Mouse (Mus musculus): ENCODE data around the gene Abcc8. TPM values are rescaled to one million over a fixed set of nuclear protein-coding genes. Genes with fewer than 3 reads are reported as not detected.

Gene Abcc8
- polyA plus RNA-seq, 1 experiment from 2014 or later = 6.3 TPM

DNA sequence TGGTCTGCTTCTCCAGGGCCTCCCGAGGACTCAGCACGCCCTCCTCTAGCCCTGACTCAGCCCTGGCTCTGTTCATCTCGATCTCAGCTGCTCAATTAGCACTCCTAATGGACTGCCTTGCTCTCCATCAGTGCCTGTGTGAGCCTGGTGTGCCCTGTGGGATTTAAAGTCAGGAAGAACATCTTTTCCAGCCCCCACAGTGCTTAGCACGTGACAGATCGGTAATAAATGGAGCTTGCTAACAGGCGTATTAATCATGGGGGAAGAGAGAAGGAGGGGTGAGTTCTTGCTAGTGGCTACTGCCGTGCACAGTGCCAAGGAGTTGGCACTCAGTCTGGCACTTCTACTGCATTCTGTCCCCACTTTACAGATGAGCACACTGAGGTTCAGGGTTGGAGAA, 51.6 kb downstream of the Abcc8 start:
- H3K4me1 ChIP-seq (replicated peaks) = peaks cover 47% of the 10 kb centered on the region
- peak overlapping the region; percentile 68 for H3K27ac ChIP-seq (replicated peaks)
- H3K4me3 ChIP-seq = no peak overlapping the region
- 14% methylated on average over 7 of the region's 7 CpGs for WGBS
- H3K9me3 ChIP-seq = no peaks in the 10 kb centered on the region
- peak; percentile 75 for ATAC-seq (ENCODE audit: low read depth)
- peaks cover 15% of the 10 kb centered on the region; the same call in 1 of the 2 replicates for H3K27me3 ChIP-seq
- H3K36me3 ChIP-seq = no peaks in the 10 kb centered on the region
- no peak overlapping the region for H3K4me2 ChIP-seq
- H3K9ac ChIP-seq = 0 out of 2 replicates have a peak overlapping the region, but pooled peaks have one; percentile 9

DNA sequence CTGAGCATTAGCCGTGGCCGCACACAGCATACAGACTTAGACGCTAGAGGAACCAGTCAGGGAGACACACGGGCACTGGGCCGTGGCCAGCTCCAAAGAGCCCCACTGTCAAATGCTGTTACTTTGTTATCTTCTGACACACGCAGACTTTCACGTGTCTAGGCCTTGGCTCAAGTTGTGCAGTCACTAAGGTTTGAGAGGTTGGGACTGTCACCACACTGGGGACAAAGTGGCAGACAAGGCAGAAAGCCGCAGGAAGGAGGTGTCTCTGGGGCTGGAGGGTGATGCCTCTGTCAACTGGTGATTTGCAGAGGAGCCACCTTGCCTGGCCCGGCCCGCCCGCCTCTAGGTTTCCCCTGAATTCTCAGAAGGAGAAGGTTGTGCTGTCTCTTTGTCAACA, 54.5 kb downstream of the Abcc8 start:
- peaks cover 5% of the 10 kb centered on the region; the same call in 1 of the 2 replicates for H3K9me3 ChIP-seq
- H3K27ac ChIP-seq (replicated peaks) = no peak overlapping the region
- ATAC-seq (ENCODE audit: low read depth) = no peak
- 0 out of 2 replicates have a peak, but pooled peaks cover 11% of the 10 kb centered on the region for H3K27me3 ChIP-seq
- 91% methylated on average over 11 of the region's 11 CpGs for WGBS
- no peak overlapping the region for H3K4me2 ChIP-seq
- no peak overlapping the region for H3K4me3 ChIP-seq
- no peaks in the 10 kb centered on the region for H3K36me3 ChIP-seq
- H3K4me1 ChIP-seq (replicated peaks) = peaks cover 35% of the 10 kb centered on the region
- H3K9ac ChIP-seq = no peak overlapping the region

- no peak overlapping the region for H3K27ac ChIP-seq (replicated peaks)
- H3K9ac ChIP-seq = no peak overlapping the region
- WGBS = 75% methylated on average over 6 of the region's 6 CpGs
- no peaks in the 10 kb centered on the region for H3K36me3 ChIP-seq
- no peak overlapping the region for H3K4me3 ChIP-seq
- H3K4me1 ChIP-seq (replicated peaks) = peaks cover 30% of the 10 kb centered on the region
- no peak overlapping the region for H3K4me2 ChIP-seq
- H3K27me3 ChIP-seq = 0 out of 2 replicates have a peak, but pooled peaks cover 5% of the 10 kb centered on the region
- H3K9me3 ChIP-seq = peaks cover 5% of the 10 kb centered on the region; the same call in 1 of the 2 replicates
- no peak for ATAC-seq (ENCODE audit: low read depth)
Observed at GRCm38 (mm10) chr7:46124460-46124859, 55.4 kb downstream of the Abcc8 start.

- Histone ChIP-seq H3K4me1 (replicated peaks) (peaks cover 17% of the 10 kb centered on the region), H3K4me3 (no peak overlapping the region), H3K36me3 (no peaks in the 10 kb centered on the region), H3K9me3 (peaks cover 5% of the 10 kb centered on the region; the same call in 1 of the 2 replicates), H3K27me3 (0 out of 2 replicates have a peak, but pooled peaks cover 5% of the 10 kb centered on the region), H3K27ac (replicated peaks) (no peak overlapping the region), H3K4me2 (no peak overlapping the region), H3K9ac (no peak overlapping the region)
- 52% methylated on average over 4 of the region's 4 CpGs for WGBS
- ATAC-seq (ENCODE audit: low read depth) = no peak
Observed at GRCm38 (mm10) chr7:46122964-46123363, 56.9 kb downstream of the Abcc8 start.

- H3K4me2 ChIP-seq = no peak overlapping the region
- peaks cover 26% of the 10 kb centered on the region for H3K4me1 ChIP-seq (replicated peaks)
- no peak overlapping the region for H3K9ac ChIP-seq
- WGBS = 96% methylated on average over 16 of the region's 16 CpGs
- ATAC-seq (ENCODE audit: low read depth) = no peak
- no peak overlapping the region for H3K4me3 ChIP-seq
- H3K36me3 ChIP-seq = no peaks in the 10 kb centered on the region
- H3K27ac ChIP-seq (replicated peaks) = no peak overlapping the region
- H3K9me3 ChIP-seq = no peaks in the 10 kb centered on the region
- H3K27me3 ChIP-seq = no peaks in the 10 kb centered on the region
Observed at GRCm38 (mm10) chr7:46117035-46117434, 62.8 kb downstream of the Abcc8 start.

- Histone ChIP-seq H3K27me3 (no peaks in the 10 kb centered on the region), H3K4me2 (no peak overlapping the region), H3K9ac (no peak overlapping the region), H3K4me1 (replicated peaks) (peaks cover 26% of the 10 kb centered on the region), H3K9me3 (no peaks in the 10 kb centered on the region), H3K27ac (replicated peaks) (no peak overlapping the region), H3K4me3 (no peak overlapping the region), H3K36me3 (no peaks in the 10 kb centered on the region)
- WGBS = 75% methylated on average over 10 of the region's 10 CpGs
- ATAC-seq (ENCODE audit: low read depth) = no peak
Observed at GRCm38 (mm10) chr7:46116118-46116581, 63.7 kb downstream of the Abcc8 start.

- peaks cover 26% of the 10 kb centered on the region for H3K4me1 ChIP-seq (replicated peaks)
- 0 out of 2 replicates have a peak, but pooled peaks have one; percentile 20 for ATAC-seq (ENCODE audit: low read depth)
- no peaks in the 10 kb centered on the region for H3K36me3 ChIP-seq
- 48% methylated on average over 3 of the region's 3 CpGs for WGBS
- no peak overlapping the region for H3K4me3 ChIP-seq
- no peaks in the 10 kb centered on the region for H3K27me3 ChIP-seq
- H3K9ac ChIP-seq = peak overlapping the region; percentile 31; the same call in 1 of the 2 replicates
- H3K27ac ChIP-seq (replicated peaks) = peak overlapping the region; percentile 38; the same call in 1 of the 2 replicates
- no peak overlapping the region for H3K4me2 ChIP-seq
- no peaks in the 10 kb centered on the region for H3K9me3 ChIP-seq
Observed at GRCm38 (mm10) chr7:46113435-46113834, 66.4 kb downstream of the Abcc8 start.

DNA sequence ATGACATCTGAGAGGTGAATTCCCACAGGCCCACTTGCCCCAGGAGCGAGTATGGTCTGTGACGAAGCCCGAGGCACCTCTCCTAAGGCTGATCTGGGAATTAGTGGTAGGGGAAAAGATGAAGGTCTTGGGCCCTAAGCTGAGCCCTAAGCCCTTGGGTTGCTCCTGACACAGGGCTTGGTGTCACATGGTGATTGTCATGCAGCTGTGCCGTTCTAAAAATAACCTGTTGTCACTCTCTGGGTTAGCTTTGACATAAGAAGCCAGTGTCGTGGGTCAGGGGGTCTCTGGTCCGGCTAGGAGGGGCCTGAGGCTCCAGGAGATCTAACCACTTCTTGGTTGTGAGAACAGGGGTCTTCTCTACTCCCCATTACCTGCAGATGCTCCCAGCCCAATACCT, 67.9 kb downstream of the Abcc8 start:
- no peak overlapping the region for H3K4me2 ChIP-seq
- H3K9ac ChIP-seq = no peak overlapping the region
- H3K4me3 ChIP-seq = no peak overlapping the region
- no peaks in the 10 kb centered on the region for H3K36me3 ChIP-seq
- no peak overlapping the region for H3K27ac ChIP-seq (replicated peaks)
- H3K27me3 ChIP-seq = no peaks in the 10 kb centered on the region
- no peaks in the 10 kb centered on the region for H3K9me3 ChIP-seq
- peaks cover 26% of the 10 kb centered on the region for H3K4me1 ChIP-seq (replicated peaks)
- no peak for ATAC-seq (ENCODE audit: low read depth)
- WGBS = 75% methylated on average over 6 of the region's 6 CpGs

DNA sequence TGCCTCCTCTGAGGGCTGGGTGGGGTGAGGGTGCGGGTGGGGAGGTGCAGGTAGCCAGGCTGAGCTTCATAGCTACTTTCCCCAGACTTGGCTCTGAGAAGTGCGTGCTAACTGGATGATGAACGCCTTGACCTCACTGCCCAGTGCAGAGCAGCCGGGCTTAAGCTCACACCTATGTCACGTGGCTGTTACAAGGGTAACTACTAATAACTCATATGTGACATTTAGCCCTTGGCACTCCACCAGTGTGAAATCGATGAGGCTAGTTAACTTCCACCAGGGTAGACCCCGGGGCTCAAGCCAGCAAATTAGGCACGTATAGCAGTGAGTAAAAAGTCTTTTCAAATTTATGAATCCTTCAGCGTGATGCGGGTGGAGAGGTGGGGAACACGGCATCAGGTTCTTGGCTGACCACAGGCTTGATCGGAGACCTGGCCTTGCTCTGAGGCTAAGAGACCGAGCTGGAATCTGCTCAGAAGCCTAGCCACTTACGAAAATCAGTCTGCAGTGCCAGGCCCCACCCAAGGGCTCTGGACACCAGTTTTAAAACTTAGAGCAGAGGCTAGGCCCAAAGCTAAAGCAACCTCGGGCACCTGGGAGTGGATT, 68.5 kb downstream of the Abcc8 start:
- Histone ChIP-seq H3K4me3 (no peak overlapping the region), H3K9ac (no peak overlapping the region), H3K27ac (replicated peaks) (no peak overlapping the region), H3K9me3 (no peaks in the 10 kb centered on the region), H3K27me3 (no peaks in the 10 kb centered on the region), H3K4me1 (replicated peaks) (peaks cover 26% of the 10 kb centered on the region), H3K36me3 (no peaks in the 10 kb centered on the region), H3K4me2 (no peak overlapping the region)
- no peak for ATAC-seq (ENCODE audit: low read depth)
- 75% methylated on average over 15 of the region's 15 CpGs for WGBS

DNA sequence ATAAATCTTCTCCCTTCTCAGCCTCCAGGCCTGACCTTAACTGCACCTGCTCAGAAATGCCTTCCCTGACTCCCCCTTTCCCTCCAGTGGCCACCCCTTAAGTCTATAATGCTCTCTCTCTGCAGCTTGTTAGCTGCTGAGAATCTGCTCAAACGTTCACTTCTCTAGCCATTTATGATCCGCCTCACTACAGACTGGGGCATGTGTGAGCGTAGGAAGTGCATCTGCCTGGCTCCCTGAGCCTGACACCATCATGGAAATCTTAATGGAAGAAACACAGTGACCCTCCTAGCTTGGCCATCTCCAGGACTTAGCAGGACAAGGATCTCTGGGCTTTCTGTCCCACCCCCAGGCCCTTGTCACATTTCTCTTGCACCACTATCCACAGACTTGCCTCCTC, 69.8 kb downstream of the Abcc8 start:
- no peak overlapping the region for H3K9ac ChIP-seq
- no peak overlapping the region for H3K27ac ChIP-seq (replicated peaks)
- no peaks in the 10 kb centered on the region for H3K9me3 ChIP-seq
- ATAC-seq (ENCODE audit: low read depth) = no peak
- 71% methylated on average over 3 of the region's 3 CpGs for WGBS
- H3K4me2 ChIP-seq = no peak overlapping the region
- no peak overlapping the region for H3K4me3 ChIP-seq
- no peaks in the 10 kb centered on the region for H3K27me3 ChIP-seq
- peaks cover 27% of the 10 kb centered on the region for H3K4me1 ChIP-seq (replicated peaks)
- H3K36me3 ChIP-seq = no peaks in the 10 kb centered on the region

DNA sequence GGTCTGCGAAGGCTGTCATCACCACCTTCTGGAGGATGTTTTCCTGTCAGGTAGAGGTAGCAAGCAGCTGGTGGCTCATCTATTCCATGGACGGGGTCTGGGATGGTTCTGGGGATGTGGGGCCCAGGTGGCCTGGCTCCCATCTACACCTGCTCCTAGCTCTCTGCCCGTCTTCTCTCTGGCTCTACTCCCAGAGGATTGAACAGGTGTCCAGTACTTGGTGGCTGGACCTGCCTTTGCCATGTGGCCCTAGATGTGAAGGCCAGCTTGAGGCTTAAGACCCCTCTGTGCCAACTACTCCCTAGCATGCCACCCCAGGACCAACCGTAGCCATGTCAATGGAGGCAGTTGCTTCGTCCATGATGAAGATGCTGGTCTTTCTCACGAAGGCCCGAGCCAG, 74.3 kb downstream of the Abcc8 start:
- no peak overlapping the region for H3K4me3 ChIP-seq
- H3K27ac ChIP-seq (replicated peaks) = no peak overlapping the region
- peaks cover 24% of the 10 kb centered on the region for H3K4me1 ChIP-seq (replicated peaks)
- no peak overlapping the region for H3K9ac ChIP-seq
- H3K9me3 ChIP-seq = no peaks in the 10 kb centered on the region
- no peak overlapping the region for H3K4me2 ChIP-seq
- ATAC-seq (ENCODE audit: low read depth) = no peak
- 91% methylated on average over 7 of the region's 7 CpGs for WGBS
- H3K36me3 ChIP-seq = no peaks in the 10 kb centered on the region
- no peaks in the 10 kb centered on the region for H3K27me3 ChIP-seq

DNA sequence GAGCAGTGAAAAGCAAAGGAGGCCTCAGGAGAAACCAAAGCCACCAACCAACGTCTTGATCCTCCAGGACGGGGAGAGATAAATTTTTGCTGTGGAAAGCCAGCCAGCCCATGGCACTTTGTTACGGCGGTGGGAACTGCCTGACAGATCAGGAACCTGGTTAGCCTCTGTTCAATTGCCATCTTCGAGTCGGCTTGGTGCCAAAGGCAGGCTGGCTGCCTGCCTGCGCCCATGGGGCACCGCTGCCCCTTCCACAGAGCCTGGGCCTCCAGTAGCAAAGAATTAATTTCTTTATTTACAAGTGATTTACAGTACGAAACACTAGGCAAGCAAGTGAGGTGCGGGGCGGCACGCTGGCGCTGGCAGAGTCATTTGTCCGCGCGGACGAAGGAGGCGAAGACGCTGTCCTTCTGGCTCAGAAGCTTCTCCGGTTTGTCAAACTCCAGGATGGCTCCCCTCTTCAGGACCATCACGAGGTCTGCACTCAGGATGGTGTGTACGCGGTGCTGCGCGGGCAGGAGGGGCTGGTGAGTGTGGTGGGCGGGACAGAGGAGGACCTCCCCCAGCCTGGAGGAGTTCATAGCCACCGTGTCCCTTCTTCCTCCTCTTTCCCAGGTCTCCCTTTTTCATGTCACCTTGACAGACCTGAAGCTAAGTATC, 75.4 kb downstream of the Abcc8 start:
- H3K4me3 ChIP-seq = no peak overlapping the region
- 66% methylated on average over 27 of the region's 27 CpGs for WGBS
- H3K4me2 ChIP-seq = no peak overlapping the region
- ATAC-seq (ENCODE audit: low read depth) = no peak
- H3K9me3 ChIP-seq = no peaks in the 10 kb centered on the region
- no peak overlapping the region for H3K9ac ChIP-seq
- H3K27ac ChIP-seq (replicated peaks) = peak overlapping the region; percentile 69
- H3K27me3 ChIP-seq = 0 out of 2 replicates have a peak, but pooled peaks cover 4% of the 10 kb centered on the region
- H3K36me3 ChIP-seq = no peaks in the 10 kb centered on the region
- peaks cover 29% of the 10 kb centered on the region for H3K4me1 ChIP-seq (replicated peaks)

Data from neural tube, embryonic 13.5 days (tissue).